Mouse (Mus musculus): Measurements from ENCODE around the gene Olfr963. TPM values are rescaled to one million over a fixed set of nuclear protein-coding genes. Genes with fewer than 3 reads are reported as not detected.
"Not testable (repeated sequence)": the region's sequence is repeated elsewhere in the genome, so short reads cannot be mapped to it uniquely, and the experiment has no call there.

Gene Olfr963
- not detected for total RNA-seq (2021)
- long read RNA-seq = 0 reads

GRCm38 (mm10) chr9:39666905-39667304 lies at the start of gene Olfr963:
Gene Olfr963 (plus strand): TSS chr9:39667205.
- no peak for DNase-seq (ENCODE audit: low spot score in 2 of 2)

DNA sequence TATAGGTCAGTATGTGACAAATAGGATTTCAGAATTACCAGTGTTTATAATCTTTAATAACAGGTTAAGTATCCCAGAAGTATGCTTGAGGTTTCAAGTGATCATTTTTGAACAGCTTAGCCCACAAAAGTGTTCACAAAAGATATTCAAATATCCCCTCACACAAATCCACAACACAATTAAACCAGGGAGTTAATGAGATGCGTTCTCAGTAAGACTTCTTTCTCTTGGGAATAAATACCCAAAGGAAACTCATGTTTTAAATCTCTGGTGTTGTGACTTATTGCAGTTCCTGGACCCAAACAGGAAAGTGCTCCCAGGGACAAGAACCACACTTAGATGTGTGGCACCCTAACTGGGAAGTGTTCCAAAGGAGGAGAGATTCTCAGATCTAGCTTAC lies 45.9 kb upstream of the Olfr963 start, which contains the start of gene Olfr960:
Gene Olfr960 (plus strand): TSS at position 301 of the 400 bp plus-strand sequence.
- DNase-seq (ENCODE audit: low spot score in 2 of 2) = no peak

- no peak for DNase-seq (ENCODE audit: low spot score in 2 of 2)
Observed at GRCm38 (mm10) chr9:39623783-39624182, 43.2 kb upstream of the Olfr963 start.

GRCm38 (mm10) chr9:39624711-39625110 lies 42.3 kb upstream of the Olfr963 start:
- no peak for DNase-seq (ENCODE audit: low spot score in 2 of 2)

GRCm38 (mm10) chr9:39629069-39629468 lies 37.9 kb upstream of the Olfr963 start:
- no peak for DNase-seq (ENCODE audit: low spot score in 2 of 2)

- DNase-seq (ENCODE audit: low spot score in 2 of 2) = peak; percentile 9 to 43
Observed at GRCm38 (mm10) chr9:39633913-39634594, 33.0 kb upstream of the Olfr963 start.

DNA sequence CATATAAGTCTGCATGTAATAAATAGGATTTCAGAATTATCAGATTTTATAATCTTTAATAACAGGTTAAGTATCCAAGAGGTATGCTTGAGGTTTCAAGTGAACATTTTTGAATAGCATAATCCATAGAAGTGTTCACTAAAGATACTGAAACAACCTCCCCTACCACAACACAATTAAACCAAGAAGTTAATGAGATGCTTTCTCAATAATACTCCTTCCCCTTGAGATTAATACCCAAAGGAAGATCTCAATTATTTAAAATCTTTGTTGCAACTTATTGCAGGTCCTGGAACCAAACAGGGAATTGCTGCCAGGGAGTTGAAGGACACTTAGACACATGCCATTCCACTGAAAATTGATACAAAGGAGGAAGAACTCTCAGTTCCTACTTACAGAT lies 22.2 kb upstream of the Olfr963 start, which contains the start of gene Olfr961:
Gene Olfr961 (plus strand): TSS at position 301 of the 400 bp plus-strand sequence.
- no peak for DNase-seq (ENCODE audit: low spot score in 2 of 2)

DNA sequence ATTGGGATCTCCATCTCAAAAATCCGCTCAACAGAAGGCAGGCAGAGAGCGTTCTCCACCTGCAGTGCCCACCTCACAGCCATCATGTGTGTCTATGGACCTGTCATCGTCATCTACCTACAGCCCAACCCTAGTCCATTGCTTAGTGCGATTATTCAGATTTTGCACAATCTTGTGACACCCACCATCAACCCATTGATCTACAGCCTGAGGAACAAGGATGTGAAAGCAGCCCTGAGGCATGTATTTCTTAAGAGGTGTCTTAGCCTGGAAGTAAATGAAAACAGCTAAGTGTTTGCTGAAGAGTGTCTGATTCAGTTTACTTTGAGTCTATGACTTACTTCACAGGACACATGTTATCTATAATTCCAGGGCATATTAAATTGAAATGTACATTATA lies 19.6 kb upstream of the Olfr963 start:
- DNase-seq (ENCODE audit: low spot score in 2 of 2) = no peak

- DNase-seq (ENCODE audit: low spot score in 2 of 2) = no peak
Observed at GRCm38 (mm10) chr9:39654756-39655396, 12.1 kb upstream of the Olfr963 start.

DNA sequence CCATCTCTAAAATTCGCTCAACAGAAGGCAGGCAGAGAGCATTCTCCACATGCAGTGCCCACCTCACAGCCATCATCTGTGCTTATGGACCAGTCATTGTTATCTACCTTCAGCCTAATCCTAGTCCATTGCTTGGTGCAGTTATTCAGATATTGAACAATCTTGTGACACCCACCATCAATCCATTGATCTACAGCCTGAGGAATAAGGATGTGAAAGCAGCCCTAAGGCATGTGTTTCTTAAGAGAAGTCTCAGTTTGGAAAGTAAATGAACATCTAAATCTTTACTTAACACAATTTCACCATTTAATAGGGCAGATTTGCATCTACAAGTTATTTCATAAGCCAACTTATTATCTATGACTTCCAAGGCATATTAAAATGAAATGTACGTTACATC lies 2.7 kb downstream of the Olfr963 start:
- DNase-seq (ENCODE audit: low spot score in 2 of 2) = no peak

DNA sequence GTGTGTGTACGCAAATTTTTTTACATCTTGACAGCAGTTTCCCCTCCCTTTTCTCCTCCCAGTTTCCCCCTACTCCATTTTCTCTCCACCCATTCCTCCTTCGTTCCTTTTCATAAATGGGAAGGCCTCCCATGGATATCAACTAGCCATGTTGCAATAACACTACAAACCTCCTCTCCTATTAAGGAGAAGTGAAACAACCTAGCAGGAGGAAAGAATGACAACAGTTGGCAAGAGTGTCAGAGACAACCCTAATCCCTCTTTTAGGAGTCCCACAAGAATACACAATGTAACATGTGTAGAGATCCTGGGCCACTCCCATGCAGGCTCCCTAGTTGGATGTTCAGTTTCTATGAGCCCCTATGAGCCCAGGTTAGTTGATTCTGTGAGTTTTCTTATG lies 7.8 kb downstream of the Olfr963 start:
- no peak for DNase-seq (ENCODE audit: low spot score in 2 of 2)

- DNase-seq (ENCODE audit: low spot score in 2 of 2) = no peak
Observed at GRCm38 (mm10) chr9:39678557-39678956, 11.6 kb downstream of the Olfr963 start.

GRCm38 (mm10) chr9:39679280-39679679 lies 12.3 kb downstream of the Olfr963 start:
- no peak for DNase-seq (ENCODE audit: low spot score in 2 of 2)

DNA sequence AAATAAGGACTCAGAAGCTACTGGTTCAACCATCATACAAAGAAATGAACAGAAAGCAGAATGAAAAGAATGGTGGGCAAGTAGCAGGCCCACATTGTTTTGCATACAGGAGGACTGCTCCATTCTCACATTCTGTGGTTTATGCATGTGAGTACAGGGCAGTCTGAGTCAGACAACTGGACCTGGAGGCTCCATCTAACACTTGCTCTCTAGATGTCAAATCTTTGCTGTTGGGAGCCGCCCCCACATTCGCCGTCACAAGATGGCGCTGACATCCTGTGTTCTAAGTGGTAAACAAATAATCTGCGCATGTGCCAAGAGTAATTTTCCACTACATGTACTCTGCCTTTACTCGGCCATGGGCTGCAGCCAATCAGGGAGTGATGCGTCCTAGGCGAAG lies 34.1 kb downstream of the Olfr963 start:
- DNase-seq (ENCODE audit: low spot score in 2 of 2) = not testable (repeated sequence)

- no peak for DNase-seq (ENCODE audit: low spot score in 2 of 2)
Observed at GRCm38 (mm10) chr9:39707017-39707416, 40.0 kb downstream of the Olfr963 start, which contains the start of gene Olfr149. Gene Olfr149 (minus strand): TSS chr9:39707117.

DNA sequence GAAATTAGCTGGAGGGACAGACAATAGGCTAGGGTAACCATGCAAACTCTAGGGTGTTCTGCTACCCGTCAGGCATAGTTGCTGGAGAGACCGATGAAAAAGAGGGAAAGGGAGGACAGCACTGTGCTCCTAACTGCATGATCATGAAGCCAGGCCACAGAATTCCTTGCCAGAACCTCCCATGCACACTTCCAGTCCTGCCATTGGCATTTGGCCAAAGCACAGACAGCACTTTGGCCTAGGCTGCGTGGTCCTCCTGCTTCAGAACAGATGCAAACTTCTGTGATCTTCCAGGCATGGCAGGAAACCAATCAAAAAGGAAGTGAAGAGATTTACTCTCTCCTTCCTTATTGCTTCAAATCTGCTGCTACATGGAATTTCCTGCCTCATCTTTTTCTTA lies 42.0 kb downstream of the Olfr963 start:
- no peak for DNase-seq (ENCODE audit: low spot score in 2 of 2)

DNA sequence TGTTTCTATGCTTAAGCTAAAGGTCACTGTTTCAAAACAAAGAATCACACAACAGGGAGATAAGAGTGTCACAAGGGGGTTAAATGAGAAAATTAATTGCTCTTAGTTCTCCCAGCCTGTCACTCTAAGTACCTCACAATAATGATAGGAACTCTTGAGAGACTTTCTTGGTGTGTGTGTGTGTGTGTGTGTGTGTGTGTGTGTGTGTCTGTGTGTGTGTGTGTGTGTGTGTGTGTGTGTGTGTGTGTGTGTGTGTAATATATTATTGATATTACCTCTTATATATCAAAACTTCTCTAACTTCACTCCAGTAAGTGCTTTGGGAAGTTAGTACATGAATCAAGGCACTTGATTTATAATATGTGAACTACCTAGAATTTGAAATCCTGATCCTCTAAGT lies 44.0 kb downstream of the Olfr963 start, which contains the start of gene Olfr965:
Gene Olfr965 (plus strand): TSS at position 301 of the 400 bp plus-strand sequence.
- no peak for DNase-seq (ENCODE audit: low spot score in 2 of 2)

Other genes starting within 250 kb of the Olfr963 start
- gene Olfr952, start 240.1 kb upstream of the Olfr963 start, total RNA-seq (2021) = not detected
- gene Olfr954, start 210.5 kb upstream of the Olfr963 start, total RNA-seq (2021) = not detected
- not detected for gene Olfr955, start 195.3 kb upstream of the Olfr963 start, total RNA-seq (2021)
- gene Olfr44, start 173.2 kb upstream of the Olfr963 start, total RNA-seq (2021) = not detected
- gene Olfr957, start 151.4 kb upstream of the Olfr963 start, total RNA-seq (2021) = not detected
- not detected for gene Olfr958, start 113.2 kb upstream of the Olfr963 start, total RNA-seq (2021)
- not detected for gene Olfr959, start 91.6 kb upstream of the Olfr963 start, total RNA-seq (2021)
- 10 to 100 TPM; 28.2 to 34.9 TPM for gene AW551984, start 62.8 kb upstream of the Olfr963 start, total RNA-seq (2021)
- gene Olfr148, start 56.5 kb upstream of the Olfr963 start, total RNA-seq (2021) = not detected
- gene Olfr960, start 45.8 kb upstream of the Olfr963 start, total RNA-seq (2021) = not detected
- gene Olfr961, start 22.1 kb upstream of the Olfr963 start, total RNA-seq (2021) = not detected
- gene Olfr149, start 39.9 kb downstream of the Olfr963 start, total RNA-seq (2021) = not detected
- not detected for gene Olfr965, start 44.1 kb downstream of the Olfr963 start, total RNA-seq (2021)
- gene Olfr150, start 63.8 kb downstream of the Olfr963 start, total RNA-seq (2021) = not detected
- gene Olfr967, start 79.0 kb downstream of the Olfr963 start, total RNA-seq (2021) = not detected
- gene Olfr968, start 116.0 kb downstream of the Olfr963 start, total RNA-seq (2021) = not detected
- not detected for gene Olfr969, start 123.7 kb downstream of the Olfr963 start, total RNA-seq (2021)
- gene Olfr970, start 141.7 kb downstream of the Olfr963 start, total RNA-seq (2021) = not detected
- gene Olfr971, start 169.7 kb downstream of the Olfr963 start, total RNA-seq (2021) = not detected
- gene Olfr972, start 199.2 kb downstream of the Olfr963 start, total RNA-seq (2021) = not detected
- not detected for gene Olfr229, start 240.1 kb downstream of the Olfr963 start, total RNA-seq (2021)

All from layer of hippocampus, postnatal 10 days (tissue).